Mouse (Mus musculus): Measurements from ENCODE around the gene Cxcr5.

DNA sequence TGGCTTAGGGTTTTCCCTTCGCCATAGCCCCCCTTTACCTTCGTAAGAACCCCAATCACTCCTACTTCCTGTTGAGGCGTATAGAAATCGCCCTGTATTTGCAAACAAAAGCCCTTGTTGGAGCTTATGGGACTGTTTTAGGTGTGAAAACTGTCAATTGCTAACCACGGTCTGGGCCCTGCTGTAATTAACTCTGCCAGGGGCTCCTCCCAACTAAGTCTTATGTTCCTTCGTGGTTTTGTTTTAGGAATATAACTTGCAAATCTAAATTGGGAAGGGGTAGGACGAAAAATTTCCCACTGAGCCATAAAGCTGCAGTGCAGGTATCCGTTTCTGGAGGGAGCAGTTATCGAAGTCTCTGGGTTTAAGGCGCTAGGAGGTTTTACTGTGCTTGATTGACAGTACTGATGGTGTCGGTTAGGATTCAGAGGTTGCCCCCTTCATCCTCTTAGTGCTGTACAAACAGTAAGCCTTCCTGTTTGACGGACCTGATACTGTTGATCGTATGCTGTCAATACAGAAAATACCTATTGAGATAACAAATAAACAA lies 44.0 kb upstream of the Cxcr5 start:
- TF ChIP-seq EP300 (optimal IDR thresholded peaks at IDR 0.05) (no peak), CTCF (IDR thresholded peaks at IDR 0.05; ENCODE audit: low read depth) (peak; percentile 15; the same call in 1 of the 2 replicates)
